Mouse (Mus musculus): ENCODE results near the gene Slc16a10.

The Slc16a10 gene

GRCm38 (mm10) chr10:40105174-40105573 is 36.9 kb downstream of the Slc16a10 start:
- no peak for DNase-seq

- DNase-seq, result no peak
These were observed 38.3 kb downstream of the Slc16a10 start for GRCm38 (mm10) chr10:40103790-40104189.

GRCm38 (mm10) chr10:40102986-40103385 is 39.1 kb downstream of the Slc16a10 start:
- no peak for DNase-seq

GRCm38 (mm10) chr10:40102166-40102565 is 39.9 kb downstream of the Slc16a10 start:
- DNase-seq, result no peak

GRCm38 (mm10) chr10:40098441-40098840 is 43.6 kb downstream of the Slc16a10 start:
- DNase-seq, result no peak

- no peak for DNase-seq
These were observed 44.5 kb downstream of the Slc16a10 start for GRCm38 (mm10) chr10:40097519-40097918.

DNA sequence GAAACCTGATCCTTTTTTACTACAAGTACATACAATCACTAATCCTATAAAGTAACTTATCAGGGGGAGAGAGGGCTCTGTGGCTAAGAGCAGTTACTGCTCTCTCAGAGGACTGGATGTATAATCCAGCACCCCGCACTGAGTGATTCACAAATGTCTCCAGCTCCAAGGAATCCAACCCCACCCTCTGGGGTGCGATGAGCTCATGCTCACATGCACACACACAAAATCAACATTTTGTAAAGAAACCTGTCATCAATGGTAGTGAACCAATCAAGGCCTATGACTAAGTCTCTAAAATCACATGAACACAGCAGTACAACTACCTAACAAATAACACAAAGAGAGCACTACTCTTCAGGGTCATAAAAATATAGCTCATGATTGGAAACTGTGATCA is 47.3 kb downstream of the Slc16a10 start:
- DNase-seq, result no peak

- DNase-seq, result no peak
These were observed 48.5 kb downstream of the Slc16a10 start for GRCm38 (mm10) chr10:40093526-40093925.

- DNase-seq, result no peak
These were observed 50.6 kb downstream of the Slc16a10 start for GRCm38 (mm10) chr10:40091455-40091854.

DNA sequence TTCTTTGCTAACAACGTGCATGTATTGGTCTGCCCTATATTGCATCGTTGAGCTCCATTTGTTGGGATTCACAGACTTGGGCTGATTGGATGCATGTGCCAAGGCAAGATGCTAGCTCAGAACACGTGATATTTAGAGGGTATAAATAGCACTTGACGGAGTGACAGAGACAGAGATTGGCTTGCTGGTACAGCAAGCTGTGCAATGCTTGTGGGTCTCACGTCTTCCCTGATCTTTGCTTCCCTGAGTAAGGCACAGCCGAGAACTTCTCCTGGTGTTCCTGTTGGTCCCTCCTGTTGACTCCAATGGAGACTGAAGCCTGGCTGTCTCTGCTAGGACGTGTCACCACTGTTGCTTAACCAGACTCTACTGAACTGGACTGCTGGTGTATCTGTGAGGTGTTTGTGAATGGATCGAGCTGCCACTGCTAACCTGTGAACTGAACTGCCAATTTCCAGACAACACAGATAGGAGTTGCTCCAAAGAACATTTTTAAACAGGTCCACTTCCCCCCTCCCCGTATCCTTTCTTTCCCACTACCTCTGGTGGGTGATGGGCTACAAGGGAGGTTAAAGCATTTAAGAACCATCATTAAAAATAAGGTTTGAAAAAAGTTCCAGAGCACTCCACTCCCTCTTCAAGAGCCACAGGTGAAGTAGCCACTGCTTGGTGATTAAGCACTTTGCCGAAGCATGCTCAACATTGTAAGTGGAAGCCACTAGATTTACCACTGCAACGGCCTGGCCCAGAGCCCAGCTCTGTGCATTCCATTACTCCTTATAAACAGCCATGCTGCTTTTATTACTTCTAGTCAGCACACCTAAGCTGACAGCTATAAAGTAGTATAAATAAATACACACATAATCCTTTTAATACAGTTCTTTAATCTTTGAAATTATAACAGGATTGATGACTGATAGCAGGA is 51.3 kb downstream of the Slc16a10 start:
- DNase-seq, result no peak

DNA sequence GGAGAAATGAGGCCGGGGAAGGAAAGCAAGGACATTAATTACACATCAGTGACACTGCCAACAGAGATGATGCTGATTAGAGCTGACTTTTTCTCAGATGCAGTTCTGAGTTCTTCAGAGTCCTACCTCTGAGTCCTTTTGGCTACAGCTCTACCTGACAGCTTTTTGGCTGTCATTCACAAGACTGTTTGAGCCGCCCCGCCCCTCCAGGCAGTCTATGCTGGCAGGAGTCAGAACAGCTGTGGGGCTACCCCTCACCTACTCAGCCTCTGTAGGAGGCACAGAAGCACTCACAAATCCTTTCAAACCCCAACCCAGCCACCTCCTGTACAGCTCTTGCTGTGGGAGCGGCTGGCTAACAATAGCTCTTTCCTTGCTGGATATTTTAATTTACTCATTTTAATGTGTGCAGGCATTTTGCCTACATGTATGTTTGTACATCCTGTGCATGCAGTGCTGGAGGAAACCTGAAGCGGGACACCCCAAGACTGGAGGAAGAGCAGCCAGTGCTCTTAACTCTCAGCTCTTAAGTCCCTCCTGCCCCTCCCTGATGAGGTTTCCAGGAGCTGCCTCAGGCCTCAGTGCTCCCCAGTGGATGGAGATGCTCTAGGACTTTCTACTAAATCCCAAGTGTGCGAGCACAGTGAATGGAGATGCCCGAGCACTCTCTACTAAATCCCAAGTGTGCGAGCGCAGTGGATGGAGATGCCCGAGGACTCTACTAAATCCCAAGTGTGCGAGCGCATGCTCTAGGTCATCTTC is 57.5 kb downstream of the Slc16a10 start:
- DNase-seq, result no peak

DNA sequence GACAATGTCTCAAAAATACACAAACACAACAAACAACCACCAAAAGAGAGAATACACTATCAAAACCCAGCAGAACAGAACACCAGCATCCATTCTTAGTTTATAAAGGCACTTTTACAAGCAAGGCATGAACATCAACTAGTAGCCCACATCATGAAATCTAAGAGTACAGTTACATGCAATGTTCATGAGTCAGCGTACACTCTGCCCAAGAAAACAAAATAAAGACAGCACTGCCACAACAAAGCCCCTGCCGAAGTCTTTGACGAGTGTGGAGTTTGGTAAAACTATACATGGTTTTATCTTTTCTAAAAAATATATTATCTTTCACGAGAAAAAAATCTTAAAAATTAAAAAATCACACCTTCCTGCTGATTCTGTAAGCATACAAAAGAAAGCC is 58.5 kb downstream of the Slc16a10 start:
- DNase-seq, result no peak

DNA sequence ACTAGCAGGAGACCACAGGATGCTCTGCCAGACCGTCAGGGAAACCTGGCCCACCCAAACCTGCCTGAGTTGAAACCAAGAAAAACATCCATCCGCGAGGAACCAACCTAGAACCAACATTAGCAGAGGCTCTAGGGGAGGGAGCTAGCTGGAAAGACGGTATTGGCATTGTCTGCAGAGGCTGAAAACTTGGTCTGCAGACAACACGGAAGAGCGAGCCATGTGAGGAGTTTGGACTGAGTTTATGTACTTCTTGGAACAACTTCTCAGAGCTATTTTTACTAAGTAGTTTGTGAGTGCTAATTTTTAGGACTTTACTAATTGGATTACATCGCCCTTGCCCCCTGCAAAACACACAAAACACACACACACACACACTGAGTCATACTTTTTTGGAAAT is 59.4 kb downstream of the Slc16a10 start:
- DNase-seq, result no peak

DNA sequence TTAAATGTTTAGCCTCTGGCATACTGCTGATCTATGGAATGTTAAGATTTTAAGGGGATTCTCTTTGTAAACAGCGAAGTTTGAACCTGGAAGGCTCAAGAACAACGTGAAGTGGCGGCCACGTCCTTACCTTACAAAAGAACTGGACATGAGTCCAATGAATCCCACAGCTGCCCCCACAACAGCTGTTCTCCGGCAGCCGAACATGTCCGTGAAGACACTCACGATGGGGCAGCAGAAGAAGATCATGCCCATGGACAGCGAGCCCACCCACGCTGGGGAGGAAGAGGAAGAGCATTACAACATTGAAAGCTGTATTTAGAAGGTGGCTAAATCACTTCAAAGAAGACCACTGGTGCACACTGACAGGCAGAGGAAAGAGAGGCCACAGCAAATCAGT is 61.5 kb downstream of the Slc16a10 start:
- DNase-seq, result no peak

- no peak for DNase-seq
These were observed 62.8 kb downstream of the Slc16a10 start for GRCm38 (mm10) chr10:40079256-40079655.

DNA sequence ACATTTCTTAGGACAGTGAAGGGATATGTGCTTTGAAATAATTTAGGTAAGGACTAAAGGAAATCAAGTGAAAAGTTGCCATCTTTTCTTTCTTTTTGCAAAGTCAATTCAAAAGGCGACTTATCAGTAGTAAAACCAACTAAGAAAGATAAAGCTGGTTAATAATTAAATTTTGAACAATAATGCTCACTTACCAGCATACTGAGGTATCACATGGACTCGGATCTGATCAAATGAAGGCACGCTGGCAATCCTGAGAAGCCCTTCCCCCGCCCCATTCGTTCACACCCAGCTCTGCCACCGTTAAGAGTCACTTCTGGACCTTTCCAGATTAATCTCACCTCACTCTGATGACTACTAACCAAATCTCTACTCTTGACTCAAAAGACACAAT is 64.1 kb downstream of the Slc16a10 start:
- DNase-seq, result no peak

- DNase-seq, result no peak
These were observed 64.6 kb downstream of the Slc16a10 start for GRCm38 (mm10) chr10:40077346-40077959.

DNA sequence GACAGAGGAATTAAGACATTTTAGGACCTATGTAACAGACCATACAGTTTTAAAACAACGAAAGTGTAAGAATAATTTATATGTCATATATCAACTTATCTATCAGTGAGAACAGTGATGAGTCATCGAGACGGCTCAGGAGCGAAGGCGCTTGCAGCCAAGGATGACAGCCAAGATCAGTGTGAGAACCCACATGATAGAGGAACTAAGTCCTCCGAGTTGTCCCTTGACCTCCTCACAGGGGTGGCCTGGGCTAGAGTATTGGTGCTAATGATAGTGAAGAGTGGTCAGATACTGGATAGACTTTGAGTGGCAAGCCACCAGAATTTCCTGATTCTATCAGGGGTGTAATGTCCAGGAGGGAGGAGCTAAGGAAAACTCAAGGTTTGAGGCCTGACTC is 68.5 kb downstream of the Slc16a10 start:
- no peak for DNase-seq

DNA sequence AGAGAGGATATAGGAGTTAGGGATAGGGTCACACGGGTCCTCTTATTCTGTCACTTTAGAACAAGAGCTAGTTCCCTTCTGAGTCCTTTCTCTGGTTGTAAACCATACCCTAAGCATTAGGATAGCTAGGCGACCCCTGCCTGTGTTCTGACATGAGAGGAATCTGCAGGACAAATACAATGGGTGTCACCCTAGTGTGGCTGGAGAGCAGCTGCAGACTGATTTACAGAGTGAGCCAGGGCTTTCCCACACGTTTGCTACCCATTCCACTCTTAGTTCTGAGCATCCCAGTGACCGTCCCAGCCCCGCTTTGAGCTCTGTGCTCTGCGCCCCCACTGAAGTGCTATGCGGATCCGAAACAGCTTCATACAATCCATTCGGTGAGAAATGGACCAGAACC is 71.4 kb downstream of the Slc16a10 start:
- no peak for DNase-seq

DNA sequence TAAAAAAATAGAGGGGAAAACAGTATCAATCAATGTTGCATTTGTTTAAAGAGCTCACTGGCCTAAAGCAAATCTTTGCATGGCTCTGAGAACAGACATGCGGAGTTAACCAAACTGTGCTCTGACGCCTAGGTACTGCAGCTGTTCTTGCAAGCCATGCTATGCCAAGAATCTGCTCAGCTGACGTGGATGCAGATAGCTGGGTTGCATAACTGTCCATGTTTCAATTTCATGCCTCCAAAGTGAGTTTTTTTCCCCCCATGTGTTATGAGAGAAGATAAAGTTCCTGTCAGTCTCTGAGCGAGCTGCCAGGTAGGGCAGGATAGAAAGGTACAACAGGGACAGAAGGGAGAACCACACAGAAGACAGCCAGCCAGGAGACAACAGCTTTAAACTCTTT is 72.8 kb downstream of the Slc16a10 start:
- no peak for DNase-seq

DNA sequence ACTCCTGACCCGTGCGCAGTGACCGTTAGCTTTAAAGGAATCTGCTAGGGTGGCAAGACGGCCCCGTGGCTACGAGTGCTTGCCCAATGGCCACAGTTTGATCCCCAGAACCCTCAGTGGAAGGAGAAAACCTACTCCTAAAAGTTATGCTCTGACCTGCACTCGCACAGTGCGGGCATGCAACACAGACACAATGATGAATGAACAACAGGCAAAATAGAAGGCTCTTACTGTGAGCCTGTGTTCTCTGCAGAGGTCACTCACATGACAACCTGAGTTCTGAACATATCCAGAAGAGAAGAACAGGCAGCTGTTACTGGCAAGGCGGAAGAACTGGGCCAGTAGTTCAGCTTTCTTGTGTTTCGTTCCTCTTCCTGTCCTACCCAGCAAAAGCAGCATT is 73.5 kb downstream of the Slc16a10 start:
- no peak for DNase-seq

- DNase-seq, result no peak
These were observed 74.5 kb downstream of the Slc16a10 start for GRCm38 (mm10) chr10:40067529-40067928.

DNA sequence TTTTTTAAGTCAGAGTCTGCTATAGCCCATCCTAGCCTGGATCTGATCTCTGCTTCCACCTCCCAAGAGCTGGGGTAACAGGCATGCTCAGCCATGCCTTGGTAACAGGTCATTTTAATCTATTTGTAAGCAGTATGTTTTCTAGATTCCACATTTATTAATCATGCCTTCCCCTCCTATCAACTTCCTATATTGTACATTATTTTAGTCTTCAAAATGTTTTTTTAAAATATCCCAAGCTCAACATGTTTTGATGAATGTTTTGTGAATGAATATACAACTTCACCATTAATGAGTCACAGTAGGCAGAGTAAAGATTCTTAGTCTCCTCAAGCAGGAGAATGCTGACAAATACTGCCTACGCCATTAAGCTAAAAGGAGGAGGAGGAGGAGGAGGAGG is 75.0 kb downstream of the Slc16a10 start:
- DNase-seq, result no peak

- DNase-seq, result no peak
These were observed 76.7 kb downstream of the Slc16a10 start for GRCm38 (mm10) chr10:40065357-40065756.

All from embryo, embryonic 11 days (tissue).